Mouse (Mus musculus): ENCODE measurements around the gene Il1r1.

GRCm38 (mm10) chr1:40179493-40179892 is 45.4 kb upstream of the Il1r1 start:
- TF ChIP-seq POLR2A (IDR thresholded peaks at IDR 0.05; ENCODE audit: insufficient read depth, low read length) (no peak), CTCF (IDR thresholded peaks at IDR 0.05; ENCODE audit: low read depth, low read length) (no peak), EP300 (IDR thresholded peaks at IDR 0.05; ENCODE audit: insufficient read depth, low read depth, low read length) (no peak)

Measured in ES-Bruce4 (cell line).